12 mouse cellular contexts compared by ENCODE assay signal in the genomic region with DNA sequence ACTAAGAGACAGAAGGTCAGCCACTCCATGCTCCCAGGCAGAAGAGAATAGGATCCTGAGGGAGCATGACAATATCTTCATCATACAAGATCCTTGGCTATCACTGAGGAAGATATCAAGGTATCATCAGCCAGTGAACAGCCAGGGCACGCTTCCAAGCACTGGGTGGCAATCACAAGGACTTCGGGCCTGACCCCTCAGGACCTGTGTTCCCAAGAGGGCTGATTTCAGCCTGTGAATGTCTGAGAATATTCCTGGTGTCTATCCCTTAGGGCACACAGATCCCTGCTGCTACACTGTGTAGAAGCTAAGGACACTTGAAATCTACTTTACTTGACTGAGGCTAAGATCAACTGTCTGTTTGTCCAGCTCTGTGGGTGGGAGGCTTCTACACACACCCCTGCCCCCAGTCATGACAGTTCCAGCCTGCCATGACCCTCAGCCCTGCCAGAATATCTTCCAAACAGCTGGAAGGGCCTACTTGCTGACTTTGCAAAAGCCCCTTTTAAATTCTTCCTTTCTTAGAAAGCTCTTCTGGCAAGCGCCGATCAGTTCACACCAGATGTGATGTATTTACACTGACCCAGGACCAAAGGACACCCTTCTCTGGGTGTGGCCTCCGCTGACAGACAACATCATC.
DNase-seq lines count a peak whose midpoint lies in the region; ATAC-seq lines count a peak whose summit lies in the region.
"Had no signal": no experiment of that assay in that cellular context is flagged by ENCODE, and none has a peak within 500 bp of the region (broad histone marks: within the 10 kb centered on the region; RNA-seq: fewer than 3 reads in every experiment).

No protein-coding gene starts in this region.

- ATAC-seq in erythroid progenitor cell, adult 5-6 weeks (replicated peaks; ENCODE audit: low FRiP score, poor library complexity, severe bottlenecking), result no peak
- ATAC-seq: forebrain, embryonic 13.5 days had no signal

- intact Hi-C loops in heart, postnatal 25 days (cut with DNase I), result no loop called here

- DNase-seq in heart, postnatal 4 days, result peak; percentile 15
- DNase-seq in heart, postnatal 25 days (ENCODE audit: low spot score), result no peak
- DNase-seq in testis, postnatal 14 days (ENCODE audit: low spot score), result peak; percentile 15
- DNase-seq in testis, postnatal 10 days (ENCODE audit: low spot score), result no peak
- peak; percentile 17 for DNase-seq in lung, postnatal 14 days
- no peak for DNase-seq in adrenal gland, postnatal 4 days (ENCODE audit: low spot score in 2 of 2)
- DNase-seq: cerebellum, adult 2 months; gastrocnemius, postnatal 25 days; kidney, adult 8-10 months; liver, embryonic 13.5 days had no signal

Comparison
In these comparisons a context has a peak if more than half of its experiments do, and no peak if none do; other contexts are left out.
1. DNase-seq: peak in heart, postnatal 4 days (single experiment), testis, postnatal 14 days (single experiment) and lung, postnatal 14 days (single experiment); none in heart, postnatal 25 days (single experiment), testis, postnatal 10 days (single experiment) and adrenal gland, postnatal 4 days (0 of 2).